Mouse (Mus musculus) lung, adult 2 months (tissue): Measurements from ENCODE around the gene Zfand6.

Experiments used
- CTCF ChIP-seq: fragments of 200-500 bp; IDR thresholded peaks from 2 replicates; pipeline ENCODE4 v1.5.1; 2011; ENCODE audit warnings: mild to moderate bottlenecking, low read length, control low read depth; ENCODE audit not compliant: insufficient read depth
- POLR2A ChIP-seq: fragments of 200-500 bp; IDR thresholded peaks from 2 replicates; pipeline ENCODE4 v1.6.1; 2011; ENCODE audit warnings: low read depth, mild to moderate bottlenecking, control low read depth, low read length, borderline replicate concordance; ENCODE audit errors: extremely low read depth

- no peak for TF ChIP-seq CTCF
- TF ChIP-seq POLR2A: no peak
Measured at GRCm38 (mm10) chr7:84578841-84579240, 110.9 kb downstream of the Zfand6 start.
